Mouse (Mus musculus) kidney, embryonic 14.5 days (tissue): ENCODE data around the gene Zbtb20. TPM values are rescaled to one million over a fixed set of nuclear protein-coding genes. Genes with fewer than 3 reads are reported as not detected.

Source experiments
- ATAC-seq: fragments of 200-750 bp; cut with Nextera tagmentation; 2 replicates; pipeline ENCODE4 v1.8.0; 2017; ENCODE audit warnings: moderate number of reproducible peaks, mild to moderate bottlenecking, moderate TSS enrichment, moderate library complexity; ENCODE audit not compliant: low FRiP score, low TSS enrichment
- H3K27ac ChIP-seq: fragments of 300-500 bp; sonication (generic); 2 replicates; pipeline ENCODE4 v1.5.1; 2014; ENCODE audit warnings: low read depth, mild to moderate bottlenecking, low read length, moderate library complexity, mixed read lengths
- H3K27me3 ChIP-seq: fragments of 300-500 bp; sonication (generic); 2 replicates; pipeline ENCODE4 v1.6.1; 2014; ENCODE audit warnings: mild to moderate bottlenecking, low read length; ENCODE audit not compliant: control insufficient read depth, insufficient read depth
- H3K36me3 ChIP-seq: fragments of 300-500 bp; sonication (generic); 2 replicates; pipeline ENCODE4 v1.6.1; 2014; ENCODE audit warnings: low read length, mixed read lengths; ENCODE audit not compliant: control insufficient read depth, insufficient read depth
- H3K4me1 ChIP-seq: fragments of 300-500 bp; sonication (generic); 2 replicates; pipeline ENCODE4 v1.6.1; 2014; ENCODE audit warnings: low read length, mixed read lengths; ENCODE audit not compliant: control insufficient read depth, insufficient read depth
- H3K4me2 ChIP-seq: fragments of 300-500 bp; sonication (generic); replicated peaks from 2 replicates; pipeline ENCODE4 v1.6.1; 2014; ENCODE audit warnings: low read depth, mild to moderate bottlenecking, low read length
- H3K4me3 ChIP-seq: fragments of 300-500 bp; sonication (generic); 2 replicates; pipeline ENCODE4 v1.5.1; 2014; ENCODE audit warnings: mild to moderate bottlenecking, low read length
- H3K9ac ChIP-seq: fragments of 300-500 bp; sonication (generic); 2 replicates; pipeline ENCODE4 v1.6.1; 2014; ENCODE audit warnings: low read depth, mild to moderate bottlenecking, low read length, moderate library complexity
- H3K9me3 ChIP-seq: fragments of 300-500 bp; sonication (generic); 2 replicates; pipeline ENCODE4 v1.6.1; 2016; ENCODE audit warnings: low read length; ENCODE audit not compliant: control insufficient read depth
- WGBS: fragments of 180-500 bp; shearing (Covaris S2); extraction: QIAGEN DNeasy Blood & Tissue Kit; methylation state at CpG from one replicate; pipeline ENCODE4 v1.1.7; 2014; 5-methylcytosine and 5-hydroxymethylcytosine counted together
- polyA plus RNA-seq: library from polyadenylated mRNA; unstranded; fragments of >200 nt; fragmentation: Nextera tagmentation; extraction: Ambion mirVana; gene quantifications from 2 replicates; pipeline ENCODE4 v1.2.1, GENCODE M21; 2014

Gene Zbtb20
- polyA plus RNA-seq, 1 experiment from 2014 or later = 43.3 TPM

GRCm38 (mm10) chr16:43482738-43483137, 607.1 kb downstream of the Zbtb20 start:
- no peaks in the 10 kb centered on the region for H3K9me3 ChIP-seq
- H3K4me3 ChIP-seq = no peak overlapping the region
- no peaks in the 10 kb centered on the region for H3K36me3 ChIP-seq
- no peak for ATAC-seq
- no peak overlapping the region for H3K9ac ChIP-seq
- H3K4me1 ChIP-seq = no peaks in the 10 kb centered on the region
- H3K27ac ChIP-seq = no peak overlapping the region
- WGBS = 93% methylated on average over 2 of the region's 2 CpGs
- no peaks in the 10 kb centered on the region for H3K27me3 ChIP-seq
- no peak overlapping the region for H3K4me2 ChIP-seq

GRCm38 (mm10) chr16:43484400-43484799, 608.7 kb downstream of the Zbtb20 start:
- H3K4me3 ChIP-seq = no peak overlapping the region
- no peak overlapping the region for H3K27ac ChIP-seq
- no peaks in the 10 kb centered on the region for H3K4me1 ChIP-seq
- no peaks in the 10 kb centered on the region for H3K9me3 ChIP-seq
- 63% methylated on average over 4 of the region's 4 CpGs for WGBS
- no peak overlapping the region for H3K4me2 ChIP-seq
- ATAC-seq = no peak
- H3K27me3 ChIP-seq = no peaks in the 10 kb centered on the region
- no peaks in the 10 kb centered on the region for H3K36me3 ChIP-seq
- no peak overlapping the region for H3K9ac ChIP-seq

GRCm38 (mm10) chr16:43489362-43489761, 613.7 kb downstream of the Zbtb20 start:
- Histone ChIP-seq H3K36me3 (no peaks in the 10 kb centered on the region), H3K4me2 (no peak overlapping the region), H3K4me1 (no peaks in the 10 kb centered on the region), H3K27me3 (no peaks in the 10 kb centered on the region), H3K9me3 (no peaks in the 10 kb centered on the region), H3K27ac (no peak overlapping the region), H3K4me3 (no peak overlapping the region), H3K9ac (no peak overlapping the region)
- WGBS = 81% methylated on average over 3 of the region's 3 CpGs
- no peak for ATAC-seq

GRCm38 (mm10) chr16:43489984-43490383, 614.3 kb downstream of the Zbtb20 start:
- Histone ChIP-seq H3K4me2 (no peak overlapping the region), H3K4me1 (no peaks in the 10 kb centered on the region), H3K4me3 (no peak overlapping the region), H3K27me3 (no peaks in the 10 kb centered on the region), H3K9ac (no peak overlapping the region), H3K27ac (no peak overlapping the region), H3K9me3 (no peaks in the 10 kb centered on the region), H3K36me3 (no peaks in the 10 kb centered on the region)
- WGBS = 96% methylated on average over 12 of the region's 12 CpGs
- no peak for ATAC-seq

GRCm38 (mm10) chr16:43492863-43493262, 617.2 kb downstream of the Zbtb20 start:
- H3K4me2 ChIP-seq = no peak overlapping the region
- H3K4me3 ChIP-seq = no peak overlapping the region
- H3K27ac ChIP-seq = no peak overlapping the region
- H3K4me1 ChIP-seq = no peaks in the 10 kb centered on the region
- H3K27me3 ChIP-seq = no peaks in the 10 kb centered on the region
- ATAC-seq = no peak
- no peak overlapping the region for H3K9ac ChIP-seq
- WGBS = 93% methylated on average over 1 of the region's 1 CpGs
- H3K36me3 ChIP-seq = no peaks in the 10 kb centered on the region
- H3K9me3 ChIP-seq = no peaks in the 10 kb centered on the region

GRCm38 (mm10) chr16:43493596-43494385, 618.1 kb downstream of the Zbtb20 start:
- Histone ChIP-seq H3K27ac (no peak overlapping the region), H3K4me1 (no peaks in the 10 kb centered on the region), H3K9me3 (no peaks in the 10 kb centered on the region), H3K36me3 (no peaks in the 10 kb centered on the region), H3K4me3 (no peak overlapping the region), H3K27me3 (no peaks in the 10 kb centered on the region), H3K4me2 (no peak overlapping the region), H3K9ac (no peak overlapping the region)
- no peak for ATAC-seq
- WGBS = 66% methylated on average over 5 of the region's 5 CpGs

- H3K9ac ChIP-seq = no peak overlapping the region
- H3K4me3 ChIP-seq = no peak overlapping the region
- no peaks in the 10 kb centered on the region for H3K36me3 ChIP-seq
- ATAC-seq = no peak
- H3K27ac ChIP-seq = no peak overlapping the region
- no peaks in the 10 kb centered on the region for H3K4me1 ChIP-seq
- no peaks in the 10 kb centered on the region for H3K9me3 ChIP-seq
- no peaks in the 10 kb centered on the region for H3K27me3 ChIP-seq
- 81% methylated on average over 9 of the region's 9 CpGs for WGBS
- no peak overlapping the region for H3K4me2 ChIP-seq
These were observed 619.6 kb downstream of the Zbtb20 start for GRCm38 (mm10) chr16:43495175-43495818.

GRCm38 (mm10) chr16:43497093-43497492, 621.4 kb downstream of the Zbtb20 start:
- H3K27me3 ChIP-seq = no peaks in the 10 kb centered on the region
- no peak overlapping the region for H3K27ac ChIP-seq
- no peak overlapping the region for H3K4me2 ChIP-seq
- H3K9me3 ChIP-seq = no peaks in the 10 kb centered on the region
- WGBS = 35% methylated on average over 2 of the region's 2 CpGs
- no peak for ATAC-seq
- no peaks in the 10 kb centered on the region for H3K36me3 ChIP-seq
- H3K9ac ChIP-seq = no peak overlapping the region
- no peaks in the 10 kb centered on the region for H3K4me1 ChIP-seq
- no peak overlapping the region for H3K4me3 ChIP-seq

- WGBS = 81% methylated on average over 8 of the region's 8 CpGs
- no peak overlapping the region for H3K27ac ChIP-seq
- no peak overlapping the region for H3K4me2 ChIP-seq
- ATAC-seq = no peak
- no peaks in the 10 kb centered on the region; the same call in 1 of the 2 replicates for H3K4me1 ChIP-seq
- H3K9ac ChIP-seq = no peak overlapping the region
- H3K36me3 ChIP-seq = no peaks in the 10 kb centered on the region
- H3K9me3 ChIP-seq = no peaks in the 10 kb centered on the region
- no peak overlapping the region for H3K4me3 ChIP-seq
- no peaks in the 10 kb centered on the region for H3K27me3 ChIP-seq
These were observed 624.6 kb downstream of the Zbtb20 start for GRCm38 (mm10) chr16:43500132-43500853.
